Mouse (Mus musculus): ENCODE results near the gene Iqck.

The Iqck gene

DNA sequence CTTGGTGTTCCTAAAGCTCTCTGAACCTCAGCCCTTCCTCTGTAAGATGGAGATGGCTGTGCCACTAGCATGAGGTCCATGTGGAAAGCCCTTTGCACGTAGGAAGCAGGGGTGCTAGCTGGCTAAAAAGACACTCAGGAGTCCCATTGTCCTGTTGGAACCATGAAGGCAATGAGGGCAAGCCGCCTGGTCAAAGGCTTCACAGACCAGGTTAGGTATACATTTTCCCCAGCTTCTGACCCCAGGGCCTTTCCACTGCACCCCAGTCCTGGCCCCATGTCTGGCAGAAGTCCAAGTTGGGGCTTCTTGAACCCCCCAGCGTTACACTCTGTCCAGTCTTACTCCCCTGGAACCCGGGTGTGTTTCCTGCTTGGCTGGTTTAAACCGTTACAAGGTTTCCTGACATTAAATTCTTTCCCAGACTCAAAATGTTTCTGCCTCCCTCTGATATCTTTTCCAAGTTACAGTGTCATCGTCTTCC lies 136.6 kb downstream of the Iqck start:
- DNase-seq: no peak

DNA sequence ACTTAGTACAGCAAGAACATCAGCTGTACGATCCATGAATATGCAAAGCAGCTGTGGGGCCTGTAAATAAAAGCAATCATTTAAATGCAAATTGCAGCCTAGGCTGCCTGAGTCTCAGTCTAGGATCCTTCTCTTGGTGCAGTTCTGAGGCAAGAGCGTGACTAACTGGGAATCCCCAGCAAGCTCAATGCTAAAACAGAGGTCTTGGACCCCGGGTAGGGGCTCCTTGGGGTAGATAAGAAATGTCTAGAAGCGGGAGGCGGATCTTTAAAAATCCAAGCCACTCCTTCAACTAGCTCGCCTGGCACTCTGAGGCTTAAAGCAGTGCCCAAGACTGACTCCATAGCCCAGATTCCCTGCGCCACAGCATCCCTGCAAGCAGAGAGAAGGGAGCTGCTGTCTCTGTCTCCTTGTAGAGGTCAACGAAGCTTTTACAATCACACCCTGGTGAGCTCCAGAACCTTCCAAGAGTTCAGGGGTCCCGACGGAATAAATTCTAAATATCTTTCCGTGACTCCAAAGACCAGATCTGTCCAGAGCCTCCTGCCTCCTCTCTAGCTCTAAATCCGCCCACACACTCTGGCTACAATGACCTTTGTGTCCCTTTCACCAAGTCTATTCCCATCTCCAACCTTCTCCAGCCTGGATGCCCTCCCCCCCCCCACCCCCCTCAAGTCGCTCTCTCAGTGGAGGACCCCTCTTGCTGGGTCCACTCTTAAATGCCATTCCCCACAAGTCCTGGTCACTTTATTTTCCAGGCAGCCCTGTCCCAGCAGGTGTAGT lies 137.3 kb downstream of the Iqck start:
- peak in 1 of 2 experiments; percentile 43 for DNase-seq

DNA sequence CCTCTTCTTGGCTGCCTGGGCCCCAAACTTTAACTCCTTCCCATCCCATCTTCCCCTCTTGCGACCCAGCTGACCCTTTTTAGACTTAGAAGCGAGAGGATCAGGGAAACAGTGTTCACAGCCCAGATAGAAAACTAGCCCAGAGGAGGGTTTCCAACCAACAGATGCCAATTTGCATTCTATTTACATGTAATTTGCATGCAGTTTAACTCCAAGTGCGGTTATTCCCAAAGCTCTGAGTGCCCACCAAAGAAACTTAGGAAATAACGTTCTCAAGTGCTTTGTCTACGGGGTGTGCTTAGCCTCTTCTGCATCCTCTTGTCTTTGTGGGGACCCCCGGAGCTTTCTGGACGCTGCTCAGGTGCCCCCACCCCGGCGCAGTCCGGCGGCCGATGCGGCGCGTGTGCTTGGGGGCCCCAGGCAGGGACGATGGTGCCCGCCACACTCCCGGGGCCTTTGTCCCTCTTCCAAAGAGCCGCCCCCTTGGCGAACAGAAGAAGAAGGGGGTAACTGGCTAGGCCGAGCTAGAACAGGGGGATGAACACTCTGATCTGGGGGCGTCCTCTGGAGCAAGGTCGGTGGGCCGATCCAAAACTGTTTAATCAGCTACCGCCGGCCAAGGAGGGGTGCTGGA lies 138.2 kb downstream of the Iqck start:
- DNase-seq: peak in 1 of 2 experiments; percentile 50

DNA sequence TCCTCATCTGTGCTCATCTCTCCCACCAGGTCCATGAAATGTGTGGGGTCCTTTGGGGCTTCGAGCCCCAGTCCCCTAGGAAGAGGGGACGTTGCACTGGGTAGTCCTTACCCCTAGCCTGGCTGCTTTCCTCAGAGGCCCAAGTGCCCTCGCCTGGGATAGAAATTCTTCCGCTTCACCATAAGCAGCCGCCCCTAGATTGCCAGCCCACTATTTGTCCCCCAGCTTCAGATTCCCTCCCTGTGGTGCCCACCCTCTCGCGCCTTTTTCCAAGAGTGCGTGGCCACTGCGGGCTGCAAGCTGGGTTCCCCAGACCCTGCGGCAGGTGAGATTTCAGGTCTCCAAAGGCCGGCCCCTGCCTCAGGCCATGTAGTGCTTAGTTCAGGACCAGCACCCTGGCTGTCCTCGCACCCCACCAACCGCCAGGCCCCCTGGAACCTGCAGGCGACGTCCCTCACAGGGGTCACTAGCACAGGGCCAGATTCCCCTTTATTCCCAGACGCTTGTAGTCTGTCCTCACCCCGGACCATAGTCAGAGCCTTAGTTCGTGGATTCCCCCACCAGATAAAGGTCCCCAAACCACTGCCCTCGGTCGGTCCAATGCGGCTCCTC lies 138.8 kb downstream of the Iqck start:
- peak in 1 of 2 experiments; percentile 56 for DNase-seq

DNA sequence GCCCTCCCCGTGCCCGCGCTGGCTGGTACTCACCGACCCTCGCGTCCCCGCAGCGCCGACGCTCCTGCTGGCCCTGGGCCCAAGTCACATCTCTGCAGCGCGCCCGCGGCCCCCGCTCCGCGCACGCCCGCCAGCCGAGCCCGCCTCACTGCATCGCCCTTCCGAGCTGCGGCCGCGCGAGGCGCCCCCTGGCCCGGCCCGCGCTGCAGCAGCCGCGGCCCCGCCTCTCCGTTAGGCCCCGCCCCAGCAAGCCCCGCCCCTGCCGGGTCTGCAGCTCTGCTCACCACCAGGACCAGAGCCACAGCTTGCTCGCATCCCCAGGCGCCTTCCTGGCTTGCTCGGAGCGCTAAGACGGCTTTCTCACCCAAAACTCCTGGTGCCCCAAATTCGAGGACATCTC lies 139.5 kb downstream of the Iqck start, which contains the start of gene Gprc5b:
Gene Gprc5b, minus strand, starts transcription at position 205 of the 400 bp plus-strand sequence.
- DNase-seq: peak; percentile 90 to 91

DNA sequence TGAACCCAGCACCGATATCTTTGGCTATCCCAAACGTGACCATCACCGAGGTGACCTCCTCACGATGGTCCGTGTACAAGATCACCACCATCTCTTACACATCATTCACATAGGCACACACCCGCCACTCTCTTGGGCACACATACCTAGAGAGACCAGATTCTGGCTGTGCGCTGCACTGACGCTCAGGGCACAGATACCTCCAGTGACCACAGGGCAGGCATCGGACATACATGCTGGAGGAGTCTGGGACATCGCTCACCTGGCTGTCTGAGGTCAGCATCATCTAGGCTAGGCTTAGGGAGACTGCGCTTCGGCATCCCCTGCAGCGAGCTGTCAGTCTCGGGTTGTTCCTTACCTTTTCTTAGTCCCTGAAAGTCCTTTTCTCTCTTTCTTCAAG lies 140.1 kb downstream of the Iqck start:
- no peak for DNase-seq

DNA sequence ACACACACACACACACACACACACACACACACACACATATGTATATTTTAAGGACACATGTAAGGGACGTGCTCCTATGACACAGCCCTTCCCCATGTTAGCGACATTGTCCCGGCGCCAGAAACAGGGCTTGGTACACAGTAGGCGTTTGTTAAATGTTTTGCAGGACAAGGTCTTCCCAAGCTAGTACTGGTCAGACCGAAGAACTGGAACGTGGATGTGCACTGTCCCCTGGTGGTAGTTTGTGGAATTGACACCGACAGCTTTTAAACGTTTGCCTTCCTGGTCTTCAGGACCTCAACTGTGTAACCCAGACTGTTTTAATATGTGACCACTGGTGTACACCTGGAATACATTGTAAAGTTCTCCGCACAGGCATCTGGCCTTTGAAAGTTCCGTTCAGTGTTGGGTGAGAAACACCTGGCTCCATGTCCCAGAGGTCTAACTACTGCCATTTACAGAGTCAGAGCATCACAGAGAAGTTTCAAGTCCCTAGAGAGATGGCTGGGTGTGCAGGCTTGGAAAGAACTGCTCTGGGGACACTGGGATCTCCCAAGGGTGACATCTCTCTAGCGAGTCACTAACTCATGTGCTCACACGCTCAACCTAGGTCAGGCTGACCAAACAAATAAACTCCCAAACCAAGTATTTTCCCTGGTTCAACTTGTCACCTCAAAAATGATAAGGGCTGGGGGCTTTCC lies 140.7 kb downstream of the Iqck start:
- peak; percentile 88 to 92 for DNase-seq

DNA sequence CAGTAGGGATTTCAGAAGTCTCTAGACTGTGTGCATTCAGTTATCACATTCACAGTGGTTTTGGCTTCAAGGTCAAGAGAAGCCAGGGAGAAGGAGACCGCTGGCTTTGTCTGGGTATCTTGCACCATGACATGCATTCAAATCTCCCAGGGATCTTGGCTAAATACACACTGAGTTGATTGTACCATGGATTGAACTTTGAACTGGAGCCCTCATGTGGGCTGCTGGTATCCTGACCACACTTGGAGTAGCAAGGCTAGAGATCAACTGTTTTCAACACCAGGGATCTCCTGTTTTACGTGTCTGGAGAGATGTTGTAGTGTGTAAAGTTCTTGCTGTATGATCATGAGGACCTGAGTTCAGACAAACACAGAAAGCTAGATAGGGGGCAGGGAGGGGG lies 144.3 kb downstream of the Iqck start:
- DNase-seq: no peak

DNA sequence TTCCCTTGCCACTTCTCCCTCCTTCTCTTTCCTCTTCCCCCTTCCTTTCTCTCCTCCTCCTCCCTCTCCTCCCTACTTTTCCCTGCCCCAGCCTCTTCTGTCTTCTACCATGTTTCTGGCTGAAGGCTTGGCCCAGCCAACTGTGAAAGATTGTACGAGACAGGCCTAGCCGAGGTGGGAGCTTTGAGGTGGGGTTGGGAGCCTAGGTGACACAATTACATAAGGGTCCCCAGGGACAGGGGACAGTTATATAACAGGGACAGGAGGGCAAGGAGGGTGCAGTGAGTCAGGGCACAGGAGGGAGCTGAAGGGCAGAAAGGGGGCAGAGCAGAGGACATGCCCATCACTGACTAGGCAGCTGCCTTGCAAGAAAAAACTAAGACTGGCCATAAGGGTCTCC lies 146.4 kb downstream of the Iqck start:
- DNase-seq: no peak

DNA sequence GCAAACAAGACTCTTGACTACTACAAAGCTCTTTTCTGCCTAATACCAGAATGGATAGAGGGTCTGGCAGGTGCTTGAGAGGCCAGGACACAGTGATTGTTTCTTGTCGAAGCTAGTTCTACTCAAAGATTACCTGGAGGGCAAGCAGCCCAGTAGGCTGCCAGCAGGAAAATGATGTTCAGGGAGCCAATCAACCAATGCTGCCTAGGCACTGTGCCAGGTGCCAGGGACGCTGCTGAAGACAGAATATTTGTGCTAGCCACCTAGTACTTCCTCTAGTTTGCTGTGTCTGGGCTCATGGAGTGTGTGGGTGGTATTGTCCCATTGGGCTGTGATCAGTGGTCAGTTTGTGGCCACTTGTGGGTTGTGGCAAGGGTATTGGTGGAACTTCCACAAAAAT lies 146.9 kb downstream of the Iqck start:
- DNase-seq: no peak

DNA sequence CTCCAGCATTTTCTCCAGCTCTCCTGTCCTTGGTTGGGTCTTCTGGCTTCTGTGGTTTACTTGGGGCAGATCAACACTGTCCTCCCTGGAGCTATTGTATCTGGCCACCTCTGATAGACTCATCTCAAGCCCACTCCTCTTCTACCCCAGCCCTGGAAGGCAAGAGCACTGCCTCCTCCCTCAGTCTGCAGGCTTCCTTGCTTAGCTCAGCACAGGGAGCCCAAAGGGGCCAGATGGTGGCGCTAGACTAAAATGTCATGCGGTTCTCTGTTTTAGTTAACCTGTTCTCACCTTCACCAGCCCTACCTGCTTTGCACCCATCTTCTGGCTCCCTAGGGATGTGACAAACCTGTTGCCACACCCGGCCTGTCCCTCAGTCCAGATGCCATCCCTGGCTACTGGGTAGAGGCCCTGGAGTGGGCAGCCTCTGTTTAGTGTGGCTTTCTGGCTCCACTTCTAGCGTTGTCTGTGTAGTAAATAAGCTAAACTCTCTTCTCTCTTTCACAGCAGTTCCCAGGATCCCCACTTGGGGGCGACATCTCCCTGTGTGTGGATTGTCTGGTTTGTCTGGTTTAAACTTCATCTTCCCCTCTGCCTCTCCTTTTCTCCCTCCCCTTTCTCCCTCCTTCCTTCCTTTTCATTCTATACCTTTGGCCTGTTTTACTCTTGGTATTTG lies 155.4 kb downstream of the Iqck start:
- DNase-seq: peak; percentile 54 to 80

DNA sequence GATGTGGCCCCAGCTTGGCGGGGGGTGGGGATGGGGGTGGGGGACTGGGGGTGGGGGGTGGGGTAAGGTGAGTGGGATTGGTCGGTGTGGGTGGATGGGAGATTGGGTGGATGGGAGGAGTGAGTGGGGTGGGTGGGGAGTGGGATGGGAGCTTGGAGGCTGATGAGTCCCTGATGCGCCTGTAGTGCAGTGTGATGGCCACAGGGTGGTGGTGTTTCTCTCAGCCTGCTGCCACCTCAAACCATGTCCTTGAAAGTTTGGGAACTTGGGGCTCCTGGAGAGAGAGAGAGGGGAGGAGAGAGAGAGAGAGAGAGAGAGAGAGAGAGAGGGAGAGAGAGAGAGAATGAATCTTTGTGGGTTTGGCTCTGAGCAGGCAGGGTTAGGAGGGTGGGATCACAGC lies 160.2 kb downstream of the Iqck start:
- DNase-seq: peak in 1 of 2 experiments; percentile 19

DNA sequence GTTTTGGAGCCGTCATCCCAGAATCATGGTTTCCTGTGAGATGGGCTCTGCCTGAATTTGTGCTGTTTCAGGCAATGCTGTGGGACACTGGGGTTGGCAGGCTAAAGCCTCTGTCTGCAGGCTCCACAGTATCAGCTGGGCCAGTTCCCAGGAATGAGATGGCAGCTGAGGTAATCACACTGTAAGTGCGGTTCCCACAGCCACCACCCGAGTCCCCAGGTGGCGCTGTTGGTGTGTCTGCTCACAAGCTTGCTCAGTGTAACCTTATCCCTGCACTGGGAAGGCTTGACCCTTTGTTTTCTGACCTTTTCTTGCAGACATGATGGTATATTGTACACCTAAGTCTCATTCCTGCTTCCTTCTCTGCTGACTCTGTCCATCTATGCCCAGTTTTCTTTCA lies 164.0 kb downstream of the Iqck start:
- DNase-seq: peak; percentile 55 to 60
